Mouse (Mus musculus): ENCODE measurements around the gene Zbtb2. TPM values are rescaled to one million over a fixed set of nuclear protein-coding genes. Genes with fewer than 3 reads are reported as not detected.

Gene Zbtb2
- polyA plus RNA-seq, 1 experiment from 2014 or later: 17.5 TPM

DNA sequence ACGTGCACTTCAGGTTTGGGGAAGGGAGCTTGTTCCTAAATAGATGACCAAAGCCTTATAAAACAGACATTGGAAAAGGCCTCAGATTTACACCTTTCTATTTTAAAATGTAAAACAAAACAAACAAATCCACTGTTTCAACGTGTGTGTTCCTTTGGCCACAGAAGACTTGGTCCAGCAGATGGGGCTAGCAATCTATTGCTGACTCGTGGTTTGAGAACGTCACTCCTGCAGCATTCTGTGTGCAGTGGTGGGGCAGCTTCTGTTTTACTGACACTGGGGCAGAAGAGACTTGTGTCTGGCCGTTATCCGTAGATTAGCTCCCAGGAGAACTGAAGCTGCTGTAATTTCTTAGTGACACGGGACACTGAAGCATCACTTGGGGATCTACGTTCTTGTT, 37.3 kb upstream of the Zbtb2 start:
- H3K9me3 ChIP-seq (ENCODE audit: control insufficient read depth, low read length): no peaks in the 10 kb centered on the region
- 80% methylated on average over 8 of the region's 8 CpGs for WGBS
- H3K36me3 ChIP-seq (ENCODE audit: control insufficient read depth, insufficient read depth, low read length): peaks cover 59% of the 10 kb centered on the region

DNA sequence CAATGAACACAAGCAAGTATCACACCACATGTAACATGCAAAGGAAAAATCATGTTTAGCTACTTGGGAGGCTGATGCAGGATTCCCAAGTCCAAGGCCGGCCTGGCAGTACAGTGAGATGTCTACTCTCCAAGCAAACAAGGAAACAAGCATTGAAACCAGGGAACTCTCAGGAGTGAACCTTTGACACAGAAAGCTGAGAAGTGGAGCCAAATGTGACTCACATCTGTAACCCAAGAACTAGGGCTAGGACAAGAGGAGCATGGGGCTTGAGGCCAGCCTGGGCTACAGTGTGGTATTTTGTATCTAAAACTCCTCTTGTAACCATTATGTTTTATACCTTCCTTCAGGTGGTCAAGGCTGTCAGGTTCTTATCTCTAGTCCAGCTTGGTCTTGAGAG, 19.3 kb upstream of the Zbtb2 start:
- peaks cover 43% of the 10 kb centered on the region for H3K36me3 ChIP-seq (ENCODE audit: control insufficient read depth, insufficient read depth, low read length)
- ATAC-seq (ENCODE audit: low FRiP score, low TSS enrichment) (no peak), DNase-seq (no peak)
- no peaks in the 10 kb centered on the region for H3K4me1 ChIP-seq (ENCODE audit: control insufficient read depth, insufficient read depth, low read length)
- H3K4me2 ChIP-seq (ENCODE audit: low read length): no peak overlapping the region
- H3K27ac ChIP-seq (replicated peaks; ENCODE audit: low read depth, low read length): no peak overlapping the region
- no peaks in the 10 kb centered on the region for H3K9me3 ChIP-seq (ENCODE audit: control insufficient read depth, low read length)
- WGBS: 90% methylated on average over 1 of the region's 1 CpGs
- H3K9ac ChIP-seq (replicated peaks; ENCODE audit: low read length): no peak overlapping the region
- H3K27me3 ChIP-seq (ENCODE audit: control insufficient read depth, insufficient read depth, low read length): no peaks in the 10 kb centered on the region
- no peak overlapping the region for H3K4me3 ChIP-seq (replicated peaks; ENCODE audit: low read depth, low read length)

More for the DNA sequence above, 37.3 kb upstream of the Zbtb2 start:
- Histone ChIP-seq H3K4me2 (ENCODE audit: low read length) (no peak overlapping the region), H3K27me3 (ENCODE audit: control insufficient read depth, insufficient read depth, low read length) (no peaks in the 10 kb centered on the region), H3K27ac (replicated peaks; ENCODE audit: low read depth, low read length) (no peak overlapping the region), H3K9ac (replicated peaks; ENCODE audit: low read length) (no peak overlapping the region), H3K4me3 (replicated peaks; ENCODE audit: low read depth, low read length) (no peak overlapping the region), H3K4me1 (ENCODE audit: control insufficient read depth, insufficient read depth, low read length) (no peaks in the 10 kb centered on the region)
- no peak for ATAC-seq (ENCODE audit: low FRiP score, low TSS enrichment)
- no peak for DNase-seq

DNA sequence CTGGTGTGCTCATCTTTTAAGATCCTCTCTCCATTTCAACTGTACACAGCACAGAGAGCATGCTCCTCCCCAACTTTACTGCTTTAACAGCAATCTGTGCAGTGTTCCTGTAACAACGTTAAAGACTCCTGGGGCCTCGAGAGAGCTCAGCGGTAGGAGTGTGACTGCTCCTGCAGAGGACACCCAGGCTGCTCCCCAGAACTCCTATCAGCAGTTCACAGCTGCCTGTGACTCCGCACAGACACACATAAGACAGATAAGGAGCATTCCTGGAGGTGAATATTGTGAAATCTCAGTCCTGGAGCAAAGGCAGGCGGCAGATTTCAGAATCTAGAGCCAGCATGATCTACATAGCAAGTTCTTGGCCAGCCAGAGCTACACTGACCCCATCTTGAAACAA, 17.6 kb upstream of the Zbtb2 start:
- 0 out of 2 replicates have a peak, but pooled peaks have one; percentile 9 for ATAC-seq (ENCODE audit: low FRiP score, low TSS enrichment)
- WGBS: 90% methylated on average over 5 of the region's 5 CpGs
- Histone ChIP-seq H3K4me2 (ENCODE audit: low read length) (no peak overlapping the region), H3K9ac (replicated peaks; ENCODE audit: low read length) (no peak overlapping the region), H3K4me3 (replicated peaks; ENCODE audit: low read depth, low read length) (no peak overlapping the region), H3K9me3 (ENCODE audit: control insufficient read depth, low read length) (no peaks in the 10 kb centered on the region), H3K4me1 (ENCODE audit: control insufficient read depth, insufficient read depth, low read length) (no peaks in the 10 kb centered on the region), H3K36me3 (ENCODE audit: control insufficient read depth, insufficient read depth, low read length) (peaks cover 36% of the 10 kb centered on the region), H3K27me3 (ENCODE audit: control insufficient read depth, insufficient read depth, low read length) (no peaks in the 10 kb centered on the region), H3K27ac (replicated peaks; ENCODE audit: low read depth, low read length) (no peak overlapping the region)
- DNase-seq: no peak

DNA sequence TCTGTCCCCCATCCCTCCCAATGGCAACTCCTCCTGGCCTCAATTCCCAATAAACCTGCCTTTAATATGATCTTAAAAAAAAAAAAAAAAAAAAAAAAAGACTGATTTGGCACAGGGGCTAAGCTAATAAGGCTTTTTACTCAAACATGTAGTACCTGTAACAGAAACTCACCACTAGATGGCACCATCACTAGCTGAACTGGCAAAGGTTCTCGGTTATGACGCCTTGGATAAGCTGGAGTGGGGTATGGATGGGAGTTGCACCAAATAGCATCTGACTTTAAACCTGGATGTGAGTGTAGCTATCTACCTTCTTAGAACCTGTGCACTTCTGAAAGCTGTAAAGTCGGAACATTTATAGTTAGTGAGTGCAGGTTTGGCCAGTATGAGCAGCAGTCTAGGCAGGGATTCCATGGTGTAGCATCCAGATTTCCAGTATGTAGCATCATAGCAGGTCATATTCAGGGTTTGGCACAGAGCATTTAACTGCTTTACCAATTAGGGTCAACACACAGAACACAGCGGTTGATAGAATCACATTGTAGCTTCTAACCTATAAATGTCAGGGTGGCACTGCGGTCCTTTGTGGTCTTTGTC, 17.1 kb upstream of the Zbtb2 start:
- no peak overlapping the region for H3K4me3 ChIP-seq (replicated peaks; ENCODE audit: low read depth, low read length)
- DNase-seq: peak; percentile 91
- H3K27ac ChIP-seq (replicated peaks; ENCODE audit: low read depth, low read length): no peak overlapping the region
- no peaks in the 10 kb centered on the region for H3K27me3 ChIP-seq (ENCODE audit: control insufficient read depth, insufficient read depth, low read length)
- peaks cover 32% of the 10 kb centered on the region for H3K36me3 ChIP-seq (ENCODE audit: control insufficient read depth, insufficient read depth, low read length)
- no peak overlapping the region for H3K4me2 ChIP-seq (ENCODE audit: low read length)
- peak; percentile 67; the same call in 1 of the 2 replicates for ATAC-seq (ENCODE audit: low FRiP score, low TSS enrichment)
- H3K9me3 ChIP-seq (ENCODE audit: control insufficient read depth, low read length): no peaks in the 10 kb centered on the region
- no peaks in the 10 kb centered on the region for H3K4me1 ChIP-seq (ENCODE audit: control insufficient read depth, insufficient read depth, low read length)
- WGBS: 58% methylated on average over 5 of the region's 5 CpGs
- no peak overlapping the region for H3K9ac ChIP-seq (replicated peaks; ENCODE audit: low read length)

DNA sequence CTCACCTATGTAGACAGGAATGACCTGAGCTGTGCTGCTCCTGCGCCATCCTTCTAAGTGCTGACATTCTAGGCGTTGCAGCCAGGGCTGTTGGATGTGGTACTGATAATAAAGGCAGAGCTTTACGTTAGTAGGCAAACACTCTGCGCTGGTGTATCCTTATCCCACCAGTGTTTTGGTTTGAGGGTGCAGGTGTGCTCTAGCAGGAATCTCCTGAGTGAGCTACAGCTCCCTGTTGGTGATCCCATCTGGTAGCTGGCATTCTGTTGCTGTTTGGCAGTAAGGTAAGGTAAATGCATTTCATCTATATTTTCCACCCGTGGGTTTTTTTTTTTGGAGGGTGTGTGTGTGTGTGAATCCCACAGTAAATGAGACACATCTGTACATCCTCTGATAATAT, 10.2 kb upstream of the Zbtb2 start:
- no peak for ATAC-seq (ENCODE audit: low FRiP score, low TSS enrichment)
- Histone ChIP-seq H3K4me1 (ENCODE audit: control insufficient read depth, insufficient read depth, low read length) (0 out of 2 replicates have a peak, but pooled peaks cover under 1% of the 10 kb centered on the region), H3K4me3 (replicated peaks; ENCODE audit: low read depth, low read length) (no peak overlapping the region), H3K4me2 (ENCODE audit: low read length) (no peak overlapping the region), H3K36me3 (ENCODE audit: control insufficient read depth, insufficient read depth, low read length) (peaks cover 32% of the 10 kb centered on the region), H3K9ac (replicated peaks; ENCODE audit: low read length) (no peak overlapping the region), H3K9me3 (ENCODE audit: control insufficient read depth, low read length) (no peaks in the 10 kb centered on the region), H3K27ac (replicated peaks; ENCODE audit: low read depth, low read length) (no peak overlapping the region), H3K27me3 (ENCODE audit: control insufficient read depth, insufficient read depth, low read length) (no peaks in the 10 kb centered on the region)
- WGBS: 93% methylated on average over 5 of the region's 5 CpGs
- DNase-seq: no peak

DNA sequence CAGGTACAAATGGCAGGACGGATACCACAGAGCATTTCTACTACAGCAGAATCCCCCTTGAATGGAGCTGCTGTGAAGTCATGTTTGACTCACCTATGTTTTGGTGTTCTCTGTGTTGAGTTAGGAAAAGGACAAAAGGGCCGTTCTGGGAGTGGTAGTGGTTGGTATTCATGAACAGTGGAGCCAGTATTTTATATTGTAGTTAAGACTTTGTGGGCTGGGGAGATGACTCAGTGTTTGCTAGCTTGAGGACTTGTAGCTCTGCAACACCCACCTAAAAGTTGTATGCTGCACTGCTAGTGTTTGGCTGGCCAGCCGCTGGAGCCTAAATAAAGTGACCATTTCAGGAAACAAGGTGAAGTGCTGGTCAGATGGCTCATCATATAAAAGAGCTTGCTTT, 7.4 kb upstream of the Zbtb2 start:
- no peak overlapping the region for H3K27ac ChIP-seq (replicated peaks; ENCODE audit: low read depth, low read length)
- H3K4me3 ChIP-seq (replicated peaks; ENCODE audit: low read depth, low read length): no peak overlapping the region
- WGBS: 95% methylated on average over 3 of the region's 3 CpGs
- peaks cover 20% of the 10 kb centered on the region for H3K4me1 ChIP-seq (ENCODE audit: control insufficient read depth, insufficient read depth, low read length)
- peaks cover 25% of the 10 kb centered on the region; the same call in 1 of the 2 replicates for H3K36me3 ChIP-seq (ENCODE audit: control insufficient read depth, insufficient read depth, low read length)
- DNase-seq: no peak
- H3K27me3 ChIP-seq (ENCODE audit: control insufficient read depth, insufficient read depth, low read length): no peaks in the 10 kb centered on the region
- H3K4me2 ChIP-seq (ENCODE audit: low read length): no peak overlapping the region
- no peak overlapping the region for H3K9ac ChIP-seq (replicated peaks; ENCODE audit: low read length)
- H3K9me3 ChIP-seq (ENCODE audit: control insufficient read depth, low read length): no peaks in the 10 kb centered on the region
- ATAC-seq (ENCODE audit: low FRiP score, low TSS enrichment): no peak

DNA sequence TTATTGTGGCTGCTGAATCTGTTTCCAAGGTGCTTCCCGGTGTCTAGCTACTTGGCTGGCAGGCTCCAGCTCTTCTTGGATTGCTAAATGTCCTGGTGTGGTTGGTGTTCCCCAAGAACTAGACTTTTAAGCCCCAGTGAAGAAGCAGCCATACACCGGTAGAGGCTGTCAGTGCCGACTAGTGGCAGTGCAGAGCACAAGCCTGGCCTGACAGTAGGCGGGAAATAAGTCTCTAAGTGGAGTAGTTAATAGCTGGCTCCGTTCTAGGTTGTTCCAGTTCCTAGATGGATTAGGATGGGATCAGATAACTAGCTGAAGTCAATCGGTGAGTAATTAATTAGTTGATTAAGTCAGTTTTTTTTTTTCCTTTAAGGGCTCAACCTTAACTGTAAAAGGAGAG, 3.9 kb upstream of the Zbtb2 start:
- WGBS: 58% methylated on average over 6 of the region's 6 CpGs
- no peak overlapping the region for H3K4me2 ChIP-seq (ENCODE audit: low read length)
- H3K4me3 ChIP-seq (replicated peaks; ENCODE audit: low read depth, low read length): no peak overlapping the region
- H3K27me3 ChIP-seq (ENCODE audit: control insufficient read depth, insufficient read depth, low read length): no peaks in the 10 kb centered on the region
- H3K4me1 ChIP-seq (ENCODE audit: control insufficient read depth, insufficient read depth, low read length): peaks cover 38% of the 10 kb centered on the region
- H3K27ac ChIP-seq (replicated peaks; ENCODE audit: low read depth, low read length): no peak overlapping the region
- peak; percentile 46 for DNase-seq
- peaks cover 9% of the 10 kb centered on the region; the same call in 1 of the 2 replicates for H3K36me3 ChIP-seq (ENCODE audit: control insufficient read depth, insufficient read depth, low read length)
- ATAC-seq (ENCODE audit: low FRiP score, low TSS enrichment): no peak
- no peaks in the 10 kb centered on the region for H3K9me3 ChIP-seq (ENCODE audit: control insufficient read depth, low read length)
- H3K9ac ChIP-seq (replicated peaks; ENCODE audit: low read length): no peak overlapping the region

DNA sequence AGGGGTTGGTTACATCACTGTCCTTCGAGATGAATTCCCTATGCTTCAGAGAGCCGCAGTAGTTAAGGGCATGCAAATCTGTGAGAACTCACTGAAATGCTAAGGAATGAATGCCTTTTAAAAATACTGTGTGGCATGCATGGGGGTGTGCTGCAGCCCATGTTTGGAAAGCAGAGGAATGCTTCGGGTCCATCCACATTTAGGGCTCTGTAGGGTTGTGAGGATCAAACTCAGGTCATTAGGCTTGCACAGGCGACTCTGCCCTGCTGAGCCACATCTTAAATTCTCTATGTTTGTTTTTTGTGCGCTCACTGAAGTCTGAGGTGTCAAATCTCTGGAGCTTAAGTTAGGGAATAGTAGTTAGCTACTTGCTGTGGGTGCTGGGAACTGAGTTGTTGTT, 3.2 kb upstream of the Zbtb2 start:
- Histone ChIP-seq H3K9me3 (ENCODE audit: control insufficient read depth, low read length) (no peaks in the 10 kb centered on the region), H3K36me3 (ENCODE audit: control insufficient read depth, insufficient read depth, low read length) (0 out of 2 replicates have a peak, but pooled peaks cover 7% of the 10 kb centered on the region), H3K27ac (replicated peaks; ENCODE audit: low read depth, low read length) (no peak overlapping the region), H3K9ac (replicated peaks; ENCODE audit: low read length) (no peak overlapping the region), H3K4me2 (ENCODE audit: low read length) (peak overlapping the region; percentile 1; the same call in 1 of the 2 replicates), H3K27me3 (ENCODE audit: control insufficient read depth, insufficient read depth, low read length) (no peaks in the 10 kb centered on the region), H3K4me3 (replicated peaks; ENCODE audit: low read depth, low read length) (no peak overlapping the region), H3K4me1 (ENCODE audit: control insufficient read depth, insufficient read depth, low read length) (peaks cover 38% of the 10 kb centered on the region)
- no peak for DNase-seq
- 77% methylated on average over 5 of the region's 5 CpGs for WGBS
- ATAC-seq (ENCODE audit: low FRiP score, low TSS enrichment): no peak

DNA sequence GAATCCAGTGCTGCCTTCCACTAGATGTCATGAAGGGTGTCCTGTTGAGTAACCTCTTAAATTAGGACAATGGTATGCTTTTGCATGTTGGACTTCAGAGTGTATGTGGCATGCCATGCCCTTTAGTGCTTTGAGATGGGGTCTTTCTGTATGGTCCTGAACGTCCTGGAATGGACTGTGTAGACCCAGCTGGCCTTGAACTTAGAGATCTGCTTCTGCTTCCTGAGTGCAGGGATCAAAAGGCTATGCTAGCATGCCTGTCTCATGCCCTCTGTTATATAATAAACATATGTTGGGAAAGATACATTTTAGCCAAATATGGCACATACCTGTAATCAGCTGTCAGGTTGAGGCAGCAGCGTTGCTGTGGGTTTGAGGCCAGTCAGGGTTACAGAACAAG, 2.6 kb upstream of the Zbtb2 start:
- 75% methylated on average over 2 of the region's 2 CpGs for whole genome bisulfite sequencing
- Histone ChIP-seq H3K4me2 (ENCODE audit: low read length) (peak overlapping the region; percentile 90), H3K4me1 (ENCODE audit: control insufficient read depth, insufficient read depth, low read length) (peaks cover 40% of the 10 kb centered on the region), H3K27ac (replicated peaks; ENCODE audit: low read depth, low read length) (no peak overlapping the region), H3K9me3 (ENCODE audit: control insufficient read depth, low read length) (no peaks in the 10 kb centered on the region), H3K4me3 (replicated peaks; ENCODE audit: low read depth, low read length) (no peak overlapping the region), H3K36me3 (ENCODE audit: control insufficient read depth, insufficient read depth, low read length) (0 out of 2 replicates have a peak, but pooled peaks cover 7% of the 10 kb centered on the region), H3K9ac (replicated peaks; ENCODE audit: low read length) (no peak overlapping the region), H3K27me3 (ENCODE audit: control insufficient read depth, insufficient read depth, low read length) (no peaks in the 10 kb centered on the region)
- DNase-seq (no peak), ATAC-seq (ENCODE audit: low FRiP score, low TSS enrichment) (no peak)
